Mouse (Mus musculus) lung, embryonic 16.5 days (tissue): ENCODE data around the gene Tmem256. TPM values are rescaled to one million over a fixed set of nuclear protein-coding genes. Genes with fewer than 3 reads are reported as not detected.
A peak's percentile ranks its signal among the peaks of the same experiment; 100 is the strongest.

ENCODE experiments used
- ATAC-seq: fragments of 200-750 bp; cut with Nextera tagmentation; 2 replicates; pipeline ENCODE4 v1.8.0; 2017; ENCODE audit warnings: low read depth, mild to moderate bottlenecking, moderate library complexity
- H3K27ac ChIP-seq: fragments of 300-500 bp; sonication (generic); 2 replicates; pipeline ENCODE4 v1.5.1; 2014; ENCODE audit warnings: mild to moderate bottlenecking, control low read depth, low read length
- H3K27me3 ChIP-seq: fragments of 300-500 bp; sonication (generic); 2 replicates; pipeline ENCODE4 v1.6.1; 2014; ENCODE audit warnings: low read depth, low read length, mixed read lengths; ENCODE audit not compliant: control insufficient read depth, insufficient read depth
- H3K36me3 ChIP-seq: fragments of 300-500 bp; sonication (generic); 2 replicates; pipeline ENCODE4 v1.6.1; 2014; ENCODE audit warnings: low read length; ENCODE audit not compliant: control insufficient read depth, insufficient read depth
- H3K4me1 ChIP-seq: fragments of 300-500 bp; sonication (generic); replicated peaks from 2 replicates; pipeline ENCODE4 v1.6.1; 2014; ENCODE audit warnings: low read length, mixed read lengths; ENCODE audit not compliant: control insufficient read depth, insufficient read depth
- H3K4me2 ChIP-seq: fragments of 300-500 bp; sonication (generic); 2 replicates; pipeline ENCODE4 v1.6.1; 2014; ENCODE audit warnings: low read depth, low read length, control low read depth
- H3K4me3 ChIP-seq: fragments of 300-500 bp; sonication (generic); 2 replicates; pipeline ENCODE4 v1.5.1; 2014; ENCODE audit warnings: mild to moderate bottlenecking, low read length, control low read depth
- H3K9ac ChIP-seq: fragments of 300-500 bp; sonication (generic); 2 replicates; pipeline ENCODE4 v1.6.1; 2014; ENCODE audit warnings: low read length, control low read depth
- H3K9me3 ChIP-seq: fragments of 300-500 bp; sonication (generic); 2 replicates; pipeline ENCODE4 v1.6.1; 2016; ENCODE audit warnings: low read length; ENCODE audit not compliant: control insufficient read depth
- WGBS: fragments of 180-500 bp; shearing (Covaris S2); extraction: QIAGEN DNeasy Blood & Tissue Kit; methylation state at CpG from one replicate; pipeline ENCODE4 v1.1.7; 2014; 5-methylcytosine and 5-hydroxymethylcytosine counted together
- microRNA-seq: library from miRNA; unstranded; fragments of <30 nt; microRNA quantifications from one replicate; pipeline ENCODE4, GENCODE M21; 2016
- polyA plus RNA-seq: library from polyadenylated mRNA; unstranded; fragments of >200 nt; fragmentation: Nextera tagmentation; extraction: Ambion mirVana; gene quantifications from 2 replicates; pipeline ENCODE4 v1.2.1, GENCODE M21; 2015

Gene Tmem256
- polyA plus RNA-seq, 1 experiment from 2014 or later, result 452 TPM

DNA sequence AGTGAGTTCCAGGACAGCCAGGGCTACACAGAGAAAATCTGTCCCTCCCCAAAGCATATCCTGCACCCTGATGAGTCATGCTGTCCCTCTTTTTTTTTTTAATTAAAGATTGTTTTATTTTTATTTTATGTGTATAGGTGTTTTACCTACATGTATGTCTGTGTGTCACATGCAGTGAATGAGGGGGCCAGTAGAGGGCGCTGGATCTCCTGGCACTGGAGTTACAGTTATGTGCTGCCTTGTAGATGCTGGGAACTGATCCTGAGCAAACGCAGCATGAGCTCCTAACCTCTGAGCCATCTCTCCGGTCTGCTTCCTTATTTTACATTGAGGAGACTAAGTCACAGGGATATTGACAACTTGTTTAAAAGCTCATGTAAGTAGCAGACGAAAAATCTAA, 44.8 kb downstream of the Tmem256 start:
- Histone ChIP-seq H3K9ac (no peak overlapping the region), H3K4me1 (peaks cover 28% of the 10 kb centered on the region), H3K9me3 (no peaks in the 10 kb centered on the region), H3K36me3 (no peaks in the 10 kb centered on the region), H3K27ac (no peak overlapping the region), H3K27me3 (no peaks in the 10 kb centered on the region), H3K4me2 (no peak overlapping the region), H3K4me3 (no peak overlapping the region)
- ATAC-seq, result no peak
- WGBS, result 64% methylated on average over 4 of the region's 4 CpGs

DNA sequence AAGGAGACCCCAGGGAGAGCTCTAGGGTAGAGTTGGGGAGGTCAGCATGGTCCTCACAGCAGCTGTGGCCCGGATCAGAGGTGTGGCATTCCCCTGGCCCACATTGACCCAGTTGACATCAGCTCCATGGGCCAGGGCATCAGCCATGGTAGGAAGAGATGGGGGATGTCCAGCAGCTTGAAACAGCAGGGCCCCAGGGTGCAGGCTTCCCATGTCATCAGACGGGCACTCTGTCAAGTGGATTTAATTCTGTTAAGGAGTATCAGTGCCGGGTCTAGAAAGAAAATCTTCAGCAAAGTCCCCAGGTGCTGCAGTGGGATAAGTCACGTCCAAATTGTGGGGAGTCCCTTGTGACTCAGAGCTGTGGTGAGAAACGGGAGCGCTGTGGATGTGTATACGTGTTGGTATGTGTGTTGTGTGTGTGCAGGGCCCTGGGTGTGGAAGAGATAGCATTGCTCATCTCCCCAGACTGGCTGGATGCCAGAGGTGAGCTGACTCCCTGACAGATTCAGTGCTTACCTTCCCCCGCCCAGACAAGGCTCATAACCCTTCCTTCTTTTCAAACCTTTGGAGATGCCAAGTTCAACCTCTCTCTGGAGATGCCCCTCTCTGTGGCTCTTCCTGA, 45.3 kb downstream of the Tmem256 start:
- WGBS, result 80% methylated on average over 8 of the region's 8 CpGs
- no peak overlapping the region for H3K27ac ChIP-seq

DNA sequence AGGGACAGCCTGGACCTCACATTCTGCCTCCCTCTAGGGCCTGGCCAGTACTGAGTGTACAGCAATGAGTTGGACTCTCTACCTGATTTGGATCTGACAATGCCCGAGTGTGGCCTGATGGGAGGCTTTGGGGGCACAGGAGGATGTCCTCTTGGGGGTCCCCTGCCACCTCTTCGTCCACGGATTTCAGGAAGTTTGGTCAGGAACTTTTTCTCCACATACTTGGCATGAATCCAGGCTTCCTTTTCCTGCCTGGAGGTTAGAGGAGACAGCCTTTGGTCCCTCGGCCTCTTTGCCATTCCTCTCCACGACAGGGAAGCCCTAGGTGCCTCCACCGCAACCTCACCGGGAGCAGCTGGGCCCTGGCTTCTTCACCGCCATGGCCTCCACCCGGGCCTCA, 45.9 kb downstream of the Tmem256 start:
- ATAC-seq, result no peak
- Histone ChIP-seq H3K9me3 (no peaks in the 10 kb centered on the region), H3K4me1 (peaks cover 19% of the 10 kb centered on the region), H3K27ac (peak overlapping the region; percentile 66), H3K9ac (no peak overlapping the region), H3K4me2 (peak overlapping the region; percentile 25), H3K36me3 (no peaks in the 10 kb centered on the region), H3K27me3 (no peaks in the 10 kb centered on the region), H3K4me3 (no peak overlapping the region)
- WGBS, result 51% methylated on average over 9 of the region's 9 CpGs

More for the DNA sequence above, 45.3 kb downstream of the Tmem256 start:
- no peak overlapping the region for H3K4me2 ChIP-seq
- no peak overlapping the region for H3K9ac ChIP-seq
- H3K4me1 ChIP-seq, result peaks cover 25% of the 10 kb centered on the region
- no peaks in the 10 kb centered on the region for H3K36me3 ChIP-seq
- H3K9me3 ChIP-seq, result no peaks in the 10 kb centered on the region
- ATAC-seq, result no peak
- no peaks in the 10 kb centered on the region for H3K27me3 ChIP-seq
- no peak overlapping the region for H3K4me3 ChIP-seq

DNA sequence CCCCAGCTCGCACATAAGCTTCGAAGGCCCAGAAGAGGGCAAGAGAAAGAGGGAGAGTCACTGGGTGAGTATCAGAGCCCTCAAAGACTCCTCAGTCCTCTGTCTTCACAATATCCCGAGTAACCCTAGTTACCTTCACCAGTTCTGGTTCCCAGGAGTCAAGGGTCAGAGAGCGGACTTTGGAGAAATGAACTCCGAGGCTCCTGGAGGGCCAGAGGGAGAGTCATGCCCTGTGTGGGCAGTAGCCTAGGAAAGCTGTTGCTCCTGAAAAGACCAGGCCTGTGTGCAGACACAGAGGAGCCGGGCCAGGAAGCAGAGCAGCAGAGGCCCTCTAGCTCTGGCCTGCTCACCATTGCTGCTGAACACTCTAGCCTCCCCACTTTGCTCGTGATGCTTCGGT, 46.3 kb downstream of the Tmem256 start:
- H3K9me3 ChIP-seq, result no peaks in the 10 kb centered on the region
- H3K27ac ChIP-seq, result peak overlapping the region; percentile 66
- WGBS, result 64% methylated on average over 8 of the region's 8 CpGs
- H3K27me3 ChIP-seq, result no peaks in the 10 kb centered on the region
- peak overlapping the region; percentile 25 for H3K4me2 ChIP-seq
- H3K9ac ChIP-seq, result no peak overlapping the region
- no peak overlapping the region for H3K4me3 ChIP-seq
- no peak for ATAC-seq
- H3K4me1 ChIP-seq, result peaks cover 15% of the 10 kb centered on the region
- H3K36me3 ChIP-seq, result no peaks in the 10 kb centered on the region

DNA sequence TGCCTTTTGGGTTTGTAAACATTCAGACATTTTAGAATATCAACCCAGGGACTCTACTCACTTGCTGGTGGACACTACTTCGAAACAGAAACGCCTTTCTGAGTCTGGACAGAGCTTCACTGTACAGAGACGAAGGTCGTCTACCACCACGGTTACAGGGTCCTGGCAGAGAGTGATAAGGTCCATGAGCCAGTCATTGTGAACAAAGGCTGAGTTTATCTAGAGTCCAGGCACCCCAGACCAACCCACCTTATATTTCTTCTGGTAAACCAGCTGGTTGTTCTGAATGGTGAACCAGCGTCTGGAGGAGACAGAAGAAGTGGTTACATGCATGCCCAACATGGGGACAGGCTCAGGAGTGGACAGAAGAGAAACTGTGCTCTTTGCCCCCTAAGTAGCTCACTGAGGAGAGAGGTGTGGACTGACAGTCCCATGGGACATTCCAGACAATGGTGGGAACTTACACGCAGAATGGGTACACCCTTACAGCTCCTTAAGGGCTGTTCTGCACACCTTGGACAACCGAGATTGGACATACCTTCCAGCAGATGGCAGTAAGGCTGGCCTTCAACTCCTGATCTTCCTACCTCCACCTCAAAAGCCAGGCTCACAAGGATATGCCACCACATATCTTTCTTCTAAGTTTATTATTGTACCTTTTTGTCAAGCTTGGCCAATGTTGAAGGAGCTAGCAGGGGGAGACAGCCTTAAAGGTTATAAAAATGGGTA, 48.8 kb downstream of the Tmem256 start:
- no peaks in the 10 kb centered on the region for H3K36me3 ChIP-seq
- peaks cover 11% of the 10 kb centered on the region for H3K4me1 ChIP-seq
- no peak overlapping the region for H3K4me2 ChIP-seq
- H3K27ac ChIP-seq, result no peak overlapping the region
- WGBS, result 53% methylated on average over 8 of the region's 8 CpGs
- ATAC-seq, result peak; percentile 18; the same call in 1 of the 2 replicates
- H3K9me3 ChIP-seq, result no peaks in the 10 kb centered on the region
- no peaks in the 10 kb centered on the region for H3K27me3 ChIP-seq
- H3K9ac ChIP-seq, result no peak overlapping the region
- H3K4me3 ChIP-seq, result no peak overlapping the region

Small RNAs within 50 kb of the gene (microRNA-seq; reads per million reads assigned to microRNA genes)
- gene Mir6924, result not detected

Other genes with a start within 250 kb of the Tmem256 start
- 10.5 and 12.7 TPM in 2 replicates for gene Atp1b2, start 232.6 kb upstream of the Tmem256 start, polyA plus RNA-seq
- 0.15 TPM in 1 of 2 replicates, not detected in the other for gene Shbg, start 220.6 kb upstream of the Tmem256 start, polyA plus RNA-seq
- gene Sat2, start 216.5 kb upstream of the Tmem256 start, polyA plus RNA-seq, result 15.2 and 19.2 TPM in 2 replicates
- gene Fxr2, start 205.5 kb upstream of the Tmem256 start, polyA plus RNA-seq, result 22.2 and 22.6 TPM in 2 replicates
- 0.54 TPM in 1 of 2 replicates, not detected in the other for gene Sox15, start 183.2 kb upstream of the Tmem256 start, polyA plus RNA-seq
- 65.5 and 71.0 TPM in 2 replicates for gene Mpdu1, start 175.9 kb upstream of the Tmem256 start, polyA plus RNA-seq
- 19.2 and 19.4 TPM in 2 replicates for gene Cd68, start 172.4 kb upstream of the Tmem256 start, polyA plus RNA-seq
- 539 and 624 TPM in 2 replicates for gene Eif4a1, start 166.1 kb upstream of the Tmem256 start, polyA plus RNA-seq
- gene Senp3, start 156.4 kb upstream of the Tmem256 start, polyA plus RNA-seq, result 69.3 and 70.6 TPM in 2 replicates
- gene Tnfsf13, start 152.7 kb upstream of the Tmem256 start, polyA plus RNA-seq, result 0.89 and 1.2 TPM in 2 replicates
- 10.6 and 12.8 TPM in 2 replicates for gene Tnfsf12, start 142.7 kb upstream of the Tmem256 start, polyA plus RNA-seq
- 5.0 and 5.4 TPM in 2 replicates for gene Tnfsfm13, start 142.4 kb upstream of the Tmem256 start, polyA plus RNA-seq
- 24.1 and 25.3 TPM in 2 replicates for gene Polr2a, start 79.9 kb upstream of the Tmem256 start, polyA plus RNA-seq
- 0.36 and 0.64 TPM in 2 replicates for gene Slc35g3, start 76.5 kb upstream of the Tmem256 start, polyA plus RNA-seq
- 3.5 and 4.9 TPM in 2 replicates for gene Zbtb4, start 72.6 kb upstream of the Tmem256 start, polyA plus RNA-seq
- gene Chrnb1, start 42.6 kb upstream of the Tmem256 start, polyA plus RNA-seq, result 18.6 and 20.7 TPM in 2 replicates
- gene Fgf11, start 36.7 kb upstream of the Tmem256 start, polyA plus RNA-seq, result 1.0 and 1.7 TPM in 2 replicates
- gene Tmem102, start 32.9 kb upstream of the Tmem256 start, polyA plus RNA-seq, result 6.5 and 8.6 TPM in 2 replicates
- gene Gm39566, start 23.2 kb upstream of the Tmem256 start, polyA plus RNA-seq, result not detected in 2 replicates
- gene Spem2, start 20.0 kb upstream of the Tmem256 start, polyA plus RNA-seq, result not detected in 2 replicates
- gene Spem1, start 16.3 kb upstream of the Tmem256 start, polyA plus RNA-seq, result not detected in 2 replicates
- gene Nlgn2, start 730 bp upstream of the Tmem256 start, polyA plus RNA-seq, result 4.4 and 5.0 TPM in 2 replicates
- gene Plscr3, start 7.9 kb downstream of the Tmem256 start, polyA plus RNA-seq, result 115 and 137 TPM in 2 replicates
- 10.8 and 11.8 TPM in 2 replicates for gene Tnk1, start 20.2 kb downstream of the Tmem256 start, polyA plus RNA-seq
- gene Tmem95, start 39.5 kb downstream of the Tmem256 start, polyA plus RNA-seq, result not detected in 2 replicates
- 10.9 and 11.4 TPM in 2 replicates for gene Kctd11, start 42.9 kb downstream of the Tmem256 start, polyA plus RNA-seq
- gene Acap1, start 57.0 kb downstream of the Tmem256 start, polyA plus RNA-seq, result 2.1 and 3.8 TPM in 2 replicates
- 7.9 and 8.6 TPM in 2 replicates for gene 2810408A11Rik, start 62.5 kb downstream of the Tmem256 start, polyA plus RNA-seq
- 5.7 and 6.4 TPM in 2 replicates for gene Neurl4, start 62.6 kb downstream of the Tmem256 start, polyA plus RNA-seq
- gene Gps2, start 75.4 kb downstream of the Tmem256 start, polyA plus RNA-seq, result 85.1 and 87.8 TPM in 2 replicates
- gene Eif5a, start 83.4 kb downstream of the Tmem256 start, polyA plus RNA-seq, result 1,390 and 1,410 TPM in 2 replicates
- gene Ybx2, start 97.3 kb downstream of the Tmem256 start, polyA plus RNA-seq, result 2.7 and 4.9 TPM in 2 replicates
- gene Slc2a4, start 109.7 kb downstream of the Tmem256 start, polyA plus RNA-seq, result 17.1 and 17.2 TPM in 2 replicates
- gene Cldn7, start 126.3 kb downstream of the Tmem256 start, polyA plus RNA-seq, result 172 and 202 TPM in 2 replicates
- gene Ctdnep1, start 142.6 kb downstream of the Tmem256 start, polyA plus RNA-seq, result 20.6 and 23.0 TPM in 2 replicates
- 98.4 and 99.2 TPM in 2 replicates for gene Elp5, start 144.0 kb downstream of the Tmem256 start, polyA plus RNA-seq
- 515 and 536 TPM in 2 replicates for gene Gabarap, start 152.6 kb downstream of the Tmem256 start, polyA plus RNA-seq
- 58.1 and 59.5 TPM in 2 replicates for gene Phf23, start 157.3 kb downstream of the Tmem256 start, polyA plus RNA-seq
- gene Dvl2, start 162.1 kb downstream of the Tmem256 start, polyA plus RNA-seq, result 30.1 and 30.7 TPM in 2 replicates
- gene Acadvl, start 176.9 kb downstream of the Tmem256 start, polyA plus RNA-seq, result 90.0 and 92.0 TPM in 2 replicates
- gene Dlg4, start 178.4 kb downstream of the Tmem256 start, polyA plus RNA-seq, result 5.5 and 7.9 TPM in 2 replicates
- gene Asgr1, start 215.6 kb downstream of the Tmem256 start, polyA plus RNA-seq, result 0.18 TPM in 1 of 2 replicates, not detected in the other